Mouse (Mus musculus): ENCODE data around the gene Vcpkmt. TPM values are rescaled to one million over a fixed set of nuclear protein-coding genes. Genes with fewer than 3 reads are reported as not detected.

The Vcpkmt gene
- polyA plus RNA-seq, 1 experiment from 2014 or later, result 30.6 TPM

DNA sequence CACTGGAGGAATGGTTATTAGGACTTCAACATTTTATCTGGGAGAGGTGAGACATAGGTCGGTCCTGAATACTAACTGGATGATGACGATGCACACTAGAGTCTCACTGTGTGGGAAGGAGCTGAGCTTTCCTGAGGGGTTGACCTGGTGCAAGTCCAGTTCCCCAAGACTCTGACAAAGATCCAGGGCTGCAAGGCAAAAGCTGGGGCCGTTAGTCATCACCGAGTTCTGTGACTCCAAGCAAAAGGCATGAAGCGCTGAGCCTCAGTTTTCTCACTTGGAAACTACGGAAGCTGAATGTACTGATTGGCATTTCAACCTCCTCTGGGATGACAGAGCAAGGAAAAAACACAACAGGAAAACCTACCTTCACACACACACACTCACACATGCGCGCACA is 40.5 kb downstream of the Vcpkmt start:
- Histone ChIP-seq H3K27me3 (replicated peaks; ENCODE audit: control insufficient read depth, insufficient read depth, low read length) (no peaks in the 10 kb centered on the region), H3K27ac (ENCODE audit: low read depth, low read length) (no peak overlapping the region), H3K4me2 (ENCODE audit: low read length) (no peak overlapping the region), H3K9ac (ENCODE audit: low read depth, low read length) (no peak overlapping the region), H3K9me3 (ENCODE audit: control insufficient read depth, low read length) (no peaks in the 10 kb centered on the region), H3K36me3 (ENCODE audit: control insufficient read depth, insufficient read depth, low read length) (no peaks in the 10 kb centered on the region), H3K4me1 (ENCODE audit: control insufficient read depth, insufficient read depth, low read depth, low read length) (peaks cover 8% of the 10 kb centered on the region), H3K4me3 (ENCODE audit: low read length) (no peak overlapping the region)
- WGBS, result 95% methylated on average over 8 of the region's 8 CpGs
- no peak for ATAC-seq

DNA sequence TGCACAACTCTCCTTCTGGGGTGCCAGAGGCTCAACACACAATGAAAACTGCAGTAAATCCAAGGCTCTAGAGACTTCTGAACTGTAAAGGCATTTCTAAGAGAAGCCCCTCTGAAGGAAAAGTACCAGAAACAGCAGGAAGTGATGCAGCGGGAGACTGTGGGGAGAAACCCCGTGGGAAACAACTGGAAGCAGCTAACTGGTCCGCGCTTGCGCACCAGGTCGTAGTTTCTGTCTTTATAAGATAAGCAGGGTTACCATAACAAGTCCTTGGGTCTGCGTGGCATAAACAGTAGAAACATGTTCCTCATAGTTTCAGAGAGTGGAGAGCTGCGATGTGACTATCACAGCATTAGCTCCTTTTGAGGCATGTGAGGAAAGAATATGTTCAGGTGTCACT is 41.2 kb downstream of the Vcpkmt start:
- 79% methylated on average over 8 of the region's 8 CpGs for WGBS
- Histone ChIP-seq H3K4me1 (ENCODE audit: control insufficient read depth, insufficient read depth, low read depth, low read length) (peaks cover 14% of the 10 kb centered on the region), H3K4me2 (ENCODE audit: low read length) (no peak overlapping the region), H3K9me3 (ENCODE audit: control insufficient read depth, low read length) (no peaks in the 10 kb centered on the region), H3K27ac (ENCODE audit: low read depth, low read length) (no peak overlapping the region), H3K36me3 (ENCODE audit: control insufficient read depth, insufficient read depth, low read length) (no peaks in the 10 kb centered on the region), H3K4me3 (ENCODE audit: low read length) (no peak overlapping the region), H3K27me3 (replicated peaks; ENCODE audit: control insufficient read depth, insufficient read depth, low read length) (no peaks in the 10 kb centered on the region), H3K9ac (ENCODE audit: low read depth, low read length) (no peak overlapping the region)
- ATAC-seq, result no peak

DNA sequence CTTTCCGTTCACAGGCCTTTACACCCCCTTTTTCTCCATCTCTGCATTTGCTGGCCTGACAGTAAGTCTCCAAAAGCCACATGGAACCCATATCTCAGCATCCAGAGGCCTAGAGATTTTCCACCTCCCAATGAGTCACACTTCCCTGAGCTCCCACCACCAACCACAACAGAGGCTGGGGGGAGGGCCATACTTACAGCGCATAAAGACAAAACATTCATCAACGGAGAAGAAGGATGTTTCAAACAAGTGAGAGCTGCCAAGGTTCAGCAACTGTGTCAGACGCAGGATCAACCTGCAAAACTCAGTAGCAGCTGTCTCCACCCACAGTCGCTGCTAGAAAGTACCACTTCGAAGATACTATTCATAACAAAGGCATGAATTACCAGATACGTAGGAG is 43.5 kb downstream of the Vcpkmt start:
- no peaks in the 10 kb centered on the region for H3K27me3 ChIP-seq (replicated peaks; ENCODE audit: control insufficient read depth, insufficient read depth, low read length)
- H3K9ac ChIP-seq (ENCODE audit: low read depth, low read length), result no peak overlapping the region
- peaks cover 14% of the 10 kb centered on the region for H3K4me1 ChIP-seq (ENCODE audit: control insufficient read depth, insufficient read depth, low read depth, low read length)
- no peak overlapping the region for H3K4me2 ChIP-seq (ENCODE audit: low read length)
- H3K9me3 ChIP-seq (ENCODE audit: control insufficient read depth, low read length), result no peaks in the 10 kb centered on the region
- no peak overlapping the region for H3K27ac ChIP-seq (ENCODE audit: low read depth, low read length)
- no peak for ATAC-seq
- WGBS, result 56% methylated on average over 7 of the region's 7 CpGs
- no peaks in the 10 kb centered on the region for H3K36me3 ChIP-seq (ENCODE audit: control insufficient read depth, insufficient read depth, low read length)
- no peak overlapping the region for H3K4me3 ChIP-seq (ENCODE audit: low read length)

DNA sequence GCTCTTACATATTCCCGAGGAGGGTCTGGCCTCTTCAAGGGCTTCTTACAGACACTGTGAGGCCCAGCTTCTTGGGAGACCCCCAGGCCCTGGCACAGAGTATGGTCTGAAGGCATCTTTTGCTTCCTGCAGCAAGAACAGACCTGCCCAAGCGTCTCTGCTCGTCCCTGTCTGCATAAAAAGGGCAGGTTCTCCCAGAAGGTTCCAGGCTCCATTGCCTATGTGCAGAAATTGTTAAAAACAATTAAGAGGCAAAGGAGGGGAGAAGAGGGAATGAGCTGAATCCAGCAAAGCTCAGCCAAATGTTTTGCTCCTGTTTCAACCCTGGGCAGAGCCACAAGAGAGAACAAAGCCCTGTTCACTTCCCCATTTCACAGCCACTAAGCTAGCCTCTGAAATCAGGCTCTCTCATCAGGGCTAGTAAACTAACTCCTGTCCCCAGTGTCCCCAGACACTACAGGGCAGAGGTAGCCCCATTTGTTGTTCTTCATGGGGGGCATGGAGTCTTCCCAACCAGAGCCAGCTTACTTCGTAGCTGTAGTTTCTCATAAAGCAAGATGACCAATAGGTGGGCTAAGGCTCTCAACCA is 44.4 kb downstream of the Vcpkmt start:
- Histone ChIP-seq H3K4me1 (ENCODE audit: control insufficient read depth, insufficient read depth, low read depth, low read length) (peaks cover 14% of the 10 kb centered on the region), H3K9ac (ENCODE audit: low read depth, low read length) (no peak overlapping the region), H3K36me3 (ENCODE audit: control insufficient read depth, insufficient read depth, low read length) (no peaks in the 10 kb centered on the region), H3K9me3 (ENCODE audit: control insufficient read depth, low read length) (no peaks in the 10 kb centered on the region), H3K4me2 (ENCODE audit: low read length) (no peak overlapping the region), H3K4me3 (ENCODE audit: low read length) (no peak overlapping the region), H3K27ac (ENCODE audit: low read depth, low read length) (peak overlapping the region; percentile 74), H3K27me3 (replicated peaks; ENCODE audit: control insufficient read depth, insufficient read depth, low read length) (no peaks in the 10 kb centered on the region)
- ATAC-seq, result no peak
- 59% methylated on average over 4 of the region's 4 CpGs for WGBS

DNA sequence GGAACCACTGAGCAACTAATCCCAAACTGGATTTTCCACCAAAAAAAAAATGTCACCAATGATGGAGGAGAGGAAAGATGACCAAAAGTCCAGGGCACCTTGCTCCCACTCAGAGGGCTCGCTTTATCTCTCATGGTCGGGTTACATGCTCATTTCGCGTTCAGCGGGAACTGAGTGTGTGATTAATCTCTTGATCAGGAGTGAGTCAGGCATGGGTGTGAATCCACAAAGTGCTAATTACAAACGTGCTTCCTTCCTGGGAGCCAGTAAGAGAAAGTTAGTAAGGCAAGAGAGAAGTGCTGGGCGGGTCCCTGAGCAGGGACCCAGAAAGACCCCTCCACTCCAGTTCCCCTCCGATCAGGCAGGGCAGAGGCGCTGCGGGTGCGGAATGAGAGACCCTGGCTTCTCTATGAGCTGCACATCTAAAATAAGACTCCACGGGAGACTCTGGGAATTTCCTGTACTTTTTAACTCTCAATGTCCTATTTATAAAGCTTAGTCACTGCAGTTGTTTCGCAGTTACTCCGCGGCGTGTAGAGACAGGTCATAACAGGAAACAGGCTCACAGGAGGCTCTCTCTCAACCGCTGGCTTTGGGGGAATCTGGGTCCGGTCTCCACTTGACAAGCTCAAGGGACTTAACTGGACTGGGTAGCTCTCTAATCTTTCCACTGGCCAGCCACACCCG is 45.0 kb downstream of the Vcpkmt start:
- Histone ChIP-seq H3K4me2 (ENCODE audit: low read length) (peak overlapping the region; percentile 24), H3K4me1 (ENCODE audit: control insufficient read depth, insufficient read depth, low read depth, low read length) (peaks cover 14% of the 10 kb centered on the region), H3K9ac (ENCODE audit: low read depth, low read length) (no peak overlapping the region), H3K4me3 (ENCODE audit: low read length) (no peak overlapping the region), H3K36me3 (ENCODE audit: control insufficient read depth, insufficient read depth, low read length) (no peaks in the 10 kb centered on the region), H3K27ac (ENCODE audit: low read depth, low read length) (peak overlapping the region; percentile 74), H3K27me3 (replicated peaks; ENCODE audit: control insufficient read depth, insufficient read depth, low read length) (no peaks in the 10 kb centered on the region), H3K9me3 (ENCODE audit: control insufficient read depth, low read length) (no peaks in the 10 kb centered on the region)
- no peak for ATAC-seq
- WGBS, result 59% methylated on average over 19 of the region's 19 CpGs

DNA sequence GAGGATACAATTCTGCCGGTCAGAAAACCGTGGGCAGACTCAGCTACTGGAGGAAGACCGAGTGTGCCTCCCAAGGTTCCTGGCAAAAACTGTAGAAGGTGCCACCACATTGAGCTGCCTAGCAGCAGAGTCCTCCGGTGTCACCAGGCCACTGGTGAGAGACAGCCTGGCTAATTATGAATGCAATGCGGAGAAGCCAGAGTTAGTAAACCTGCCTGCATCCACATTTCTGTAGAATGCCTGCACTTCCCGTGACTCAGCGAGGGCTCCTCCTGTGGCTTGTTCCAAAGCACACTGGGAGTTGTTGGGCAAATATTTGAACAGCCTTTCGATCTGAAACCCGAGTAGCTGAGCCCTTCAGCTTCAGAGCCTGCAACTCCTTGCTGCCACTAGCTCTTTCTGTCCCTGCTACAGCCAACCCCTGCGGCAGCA is 45.6 kb downstream of the Vcpkmt start:
- H3K4me2 ChIP-seq (ENCODE audit: low read length), result peak overlapping the region; percentile 24
- no peaks in the 10 kb centered on the region for H3K9me3 ChIP-seq (ENCODE audit: control insufficient read depth, low read length)
- H3K9ac ChIP-seq (ENCODE audit: low read depth, low read length), result 0 out of 2 replicates have a peak overlapping the region, but pooled peaks have one; percentile 23
- no peaks in the 10 kb centered on the region for H3K36me3 ChIP-seq (ENCODE audit: control insufficient read depth, insufficient read depth, low read length)
- 31% methylated on average over 10 of the region's 10 CpGs for WGBS
- H3K27me3 ChIP-seq (replicated peaks; ENCODE audit: control insufficient read depth, insufficient read depth, low read length), result no peaks in the 10 kb centered on the region
- peak overlapping the region; percentile 74 for H3K27ac ChIP-seq (ENCODE audit: low read depth, low read length)
- H3K4me1 ChIP-seq (ENCODE audit: control insufficient read depth, insufficient read depth, low read depth, low read length), result peaks cover 14% of the 10 kb centered on the region
- no peak overlapping the region for H3K4me3 ChIP-seq (ENCODE audit: low read length)
- ATAC-seq, result peak; percentile 63; the same call in 1 of the 2 replicates

DNA sequence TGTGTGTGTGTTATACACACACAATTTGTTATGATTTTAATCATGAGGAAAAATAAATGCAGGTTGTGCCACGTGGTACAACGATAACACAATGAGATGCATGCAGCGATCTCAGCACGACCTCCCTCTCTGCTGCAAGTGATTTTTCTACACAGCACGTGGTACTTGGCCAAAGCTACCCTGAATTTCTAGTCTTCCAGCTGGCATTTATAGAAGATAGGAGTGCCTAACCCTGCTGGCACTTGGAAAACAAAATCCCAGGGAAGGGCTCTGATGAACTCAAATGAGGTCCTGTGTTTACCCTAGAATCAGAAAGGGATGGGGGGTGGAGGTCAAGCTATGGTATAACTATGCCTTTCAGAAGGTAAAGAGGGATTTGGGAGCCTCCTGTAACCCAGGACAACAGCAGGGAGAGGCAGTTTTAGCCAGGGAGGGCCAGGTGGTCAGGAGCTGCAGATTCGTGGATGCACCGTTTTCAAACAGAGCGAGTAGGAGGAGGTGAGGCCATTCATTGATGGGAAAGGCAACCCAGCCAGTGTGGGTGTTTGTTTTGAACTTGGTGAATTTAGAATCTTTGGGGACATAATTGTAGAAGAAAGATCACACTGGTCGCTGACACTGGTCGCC is 46.1 kb downstream of the Vcpkmt start:
- Histone ChIP-seq H3K9me3 (ENCODE audit: control insufficient read depth, low read length) (no peaks in the 10 kb centered on the region), H3K4me3 (ENCODE audit: low read length) (no peak overlapping the region), H3K36me3 (ENCODE audit: control insufficient read depth, insufficient read depth, low read length) (no peaks in the 10 kb centered on the region), H3K9ac (ENCODE audit: low read depth, low read length) (no peak overlapping the region), H3K27ac (ENCODE audit: low read depth, low read length) (peak overlapping the region; percentile 74), H3K4me1 (ENCODE audit: control insufficient read depth, insufficient read depth, low read depth, low read length) (peaks cover 14% of the 10 kb centered on the region), H3K4me2 (ENCODE audit: low read length) (no peak overlapping the region; the same call in 1 of the 2 replicates), H3K27me3 (replicated peaks; ENCODE audit: control insufficient read depth, insufficient read depth, low read length) (no peaks in the 10 kb centered on the region)
- 47% methylated on average over 10 of the region's 10 CpGs for WGBS
- no peak for ATAC-seq

DNA sequence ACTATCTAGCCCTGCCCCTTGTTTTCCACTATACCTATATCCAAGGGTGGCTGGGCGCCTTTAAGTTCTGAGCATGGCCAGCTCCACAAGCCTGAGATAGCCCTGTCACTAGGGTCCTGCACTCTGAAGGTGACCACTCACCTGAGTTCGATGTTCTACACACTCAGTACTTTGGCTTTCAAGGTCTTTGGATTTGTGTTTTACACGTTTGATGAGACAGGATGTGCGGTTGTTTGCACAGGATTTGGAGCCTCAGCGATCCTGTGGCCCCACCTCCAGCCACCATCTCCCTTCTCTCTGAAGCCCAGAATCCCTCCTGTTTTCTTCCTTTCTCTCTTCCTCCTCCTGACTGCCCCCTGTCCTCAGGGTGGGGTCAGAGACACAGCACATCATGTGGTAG is 49.6 kb downstream of the Vcpkmt start:
- peaks cover 14% of the 10 kb centered on the region for H3K4me1 ChIP-seq (ENCODE audit: control insufficient read depth, insufficient read depth, low read depth, low read length)
- ATAC-seq, result no peak
- 89% methylated on average over 5 of the region's 5 CpGs for WGBS
- no peak overlapping the region for H3K4me3 ChIP-seq (ENCODE audit: low read length)
- H3K36me3 ChIP-seq (ENCODE audit: control insufficient read depth, insufficient read depth, low read length), result no peaks in the 10 kb centered on the region
- no peaks in the 10 kb centered on the region for H3K9me3 ChIP-seq (ENCODE audit: control insufficient read depth, low read length)
- H3K27ac ChIP-seq (ENCODE audit: low read depth, low read length), result no peak overlapping the region
- H3K4me2 ChIP-seq (ENCODE audit: low read length), result no peak overlapping the region
- H3K27me3 ChIP-seq (replicated peaks; ENCODE audit: control insufficient read depth, insufficient read depth, low read length), result no peaks in the 10 kb centered on the region
- no peak overlapping the region for H3K9ac ChIP-seq (ENCODE audit: low read depth, low read length)

DNA sequence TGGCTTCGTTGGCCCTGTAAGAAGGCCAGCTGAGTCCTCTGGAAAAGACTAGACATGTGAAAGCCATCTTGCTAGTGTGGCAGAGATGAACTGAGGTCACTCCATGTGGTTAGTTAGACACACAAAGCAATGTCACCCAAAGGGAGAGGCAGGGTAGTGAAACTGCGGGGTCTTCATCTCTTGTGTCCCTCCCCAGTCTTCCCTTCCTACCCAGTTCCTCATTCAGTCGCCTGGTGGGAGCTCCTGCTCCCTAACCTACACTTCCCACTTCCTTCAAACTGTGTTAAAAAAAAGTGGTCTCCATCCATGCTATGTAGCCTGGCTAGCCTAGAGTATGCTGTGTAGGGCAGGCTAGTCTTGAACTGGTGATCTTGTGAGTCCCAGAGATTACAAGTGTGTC is 50.3 kb downstream of the Vcpkmt start:
- Histone ChIP-seq H3K4me3 (ENCODE audit: low read length) (no peak overlapping the region), H3K4me2 (ENCODE audit: low read length) (no peak overlapping the region), H3K9ac (ENCODE audit: low read depth, low read length) (no peak overlapping the region), H3K36me3 (ENCODE audit: control insufficient read depth, insufficient read depth, low read length) (no peaks in the 10 kb centered on the region), H3K4me1 (ENCODE audit: control insufficient read depth, insufficient read depth, low read depth, low read length) (peaks cover 8% of the 10 kb centered on the region), H3K27ac (ENCODE audit: low read depth, low read length) (no peak overlapping the region), H3K9me3 (ENCODE audit: control insufficient read depth, low read length) (no peaks in the 10 kb centered on the region), H3K27me3 (replicated peaks; ENCODE audit: control insufficient read depth, insufficient read depth, low read length) (no peaks in the 10 kb centered on the region)
- WGBS, result 93% methylated on average over 3 of the region's 3 CpGs
- no peak for ATAC-seq
